Mouse (Mus musculus) megakaryocyte, embryonic 14.5 days (primary cell): ENCODE results near the gene Bpifa2.

Experiments
- FLI1 ChIP-seq: IDR thresholded peaks from 2 replicates; pipeline ENCODE4 v1.6.1; 2012; ENCODE audit warnings: low read length, inconsistent platforms, mixed read lengths
- GATA1 ChIP-seq: IDR thresholded peaks from 3 replicates; pipeline ENCODE4 v1.6.1; 2012; ENCODE audit warnings: mixed read lengths, low read length, inconsistent platforms, borderline replicate concordance

GRCm38 (mm10) chr2:154007965-154008364 is at the start of gene Bpifa2:
- TF ChIP-seq GATA1 (no peak), FLI1 (no peak)
